Mouse (Mus musculus) c-Kit-negative CD71-positive TER-119-positive erythroid progenitor cells, embryonic 14.5 days (primary cell): ENCODE measurements around the gene Glod4.

ENCODE experiments used
- DNase-seq: peaks from one replicate; pipeline ENCODE4 v3.0.0-alpha.2; 2013; ENCODE audit warnings: low read depth, low spot score

Glod4 gene

GRCm38 (mm10) chr11:76148055-76149008, 95.2 kb downstream of the Glod4 start:
- DNase-seq: no peak

- no peak for DNase-seq
These were observed 97.1 kb downstream of the Glod4 start for GRCm38 (mm10) chr11:76146187-76147010.

- DNase-seq: no peak
These were observed 98.4 kb downstream of the Glod4 start for GRCm38 (mm10) chr11:76145169-76145568.

GRCm38 (mm10) chr11:76144386-76144785, 99.1 kb downstream of the Glod4 start:
- no peak for DNase-seq

GRCm38 (mm10) chr11:76137996-76138395, 105.5 kb downstream of the Glod4 start:
- no peak for DNase-seq

- DNase-seq: no peak
These were observed 107.7 kb downstream of the Glod4 start for GRCm38 (mm10) chr11:76135641-76136437.

- no peak for DNase-seq
These were observed 112.7 kb downstream of the Glod4 start for GRCm38 (mm10) chr11:76130859-76131258.

GRCm38 (mm10) chr11:76125386-76125785, 118.1 kb downstream of the Glod4 start:
- DNase-seq: no peak

- DNase-seq: no peak
These were observed 120.0 kb downstream of the Glod4 start for GRCm38 (mm10) chr11:76123517-76123916.

GRCm38 (mm10) chr11:76122571-76122970, 121.0 kb downstream of the Glod4 start:
- DNase-seq: no peak

GRCm38 (mm10) chr11:76121086-76121485, 122.4 kb downstream of the Glod4 start:
- no peak for DNase-seq

- DNase-seq: no peak
These were observed 123.1 kb downstream of the Glod4 start for GRCm38 (mm10) chr11:76120407-76120901.

GRCm38 (mm10) chr11:76110416-76110815, 133.1 kb downstream of the Glod4 start:
- no peak for DNase-seq

GRCm38 (mm10) chr11:76106551-76107496, 136.7 kb downstream of the Glod4 start:
- DNase-seq: no peak

- DNase-seq: no peak
These were observed 142.4 kb downstream of the Glod4 start for GRCm38 (mm10) chr11:76101154-76101553.

GRCm38 (mm10) chr11:76099193-76099975, 144.1 kb downstream of the Glod4 start:
- DNase-seq: no peak

- DNase-seq: no peak
These were observed 149.9 kb downstream of the Glod4 start for GRCm38 (mm10) chr11:76093610-76094009.

GRCm38 (mm10) chr11:76089776-76090175, 153.7 kb downstream of the Glod4 start:
- no peak for DNase-seq

- no peak for DNase-seq
These were observed 155.0 kb downstream of the Glod4 start for GRCm38 (mm10) chr11:76088506-76088905.
